Mouse (Mus musculus) right cerebral cortex, postnatal 36 days (tissue): ENCODE data around the gene Gm10378.
"Not testable (repeated sequence)": the region's sequence is repeated elsewhere in the genome, so short reads cannot be mapped to it uniquely, and the experiment has no call there.

ENCODE experiments used
- DNase-seq, 2 experiments: peaks; one replicate each; pipeline ENCODE4 v3.0.0; 2022; ENCODE audit warnings: low spot score in 2 of 2, mixed read lengths in 1 of 2

The Gm10378 gene

DNA sequence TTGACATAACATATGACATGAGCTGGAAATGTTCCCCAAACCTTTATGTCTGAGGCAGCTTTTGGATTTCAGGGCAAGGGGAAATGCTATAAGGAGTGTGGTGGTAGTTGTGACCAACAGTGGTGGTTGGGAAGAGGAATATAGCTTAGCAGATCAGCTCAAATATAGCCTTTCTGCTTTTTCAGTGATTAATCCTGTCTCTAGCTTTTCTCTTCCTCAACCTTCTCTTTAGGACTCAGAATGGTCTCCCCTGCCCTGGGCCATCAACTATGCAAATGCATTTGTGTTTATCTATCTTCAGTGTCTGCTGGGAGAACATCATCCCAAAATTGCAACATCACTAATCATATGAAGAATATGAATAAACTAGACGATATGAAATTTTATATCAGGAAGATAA lies at the start of gene Gm10378:
TSS of gene Gm10378 (plus strand) at position 301 of the 400 bp plus-strand sequence.
- not testable (repeated sequence) for DNase-seq

DNA sequence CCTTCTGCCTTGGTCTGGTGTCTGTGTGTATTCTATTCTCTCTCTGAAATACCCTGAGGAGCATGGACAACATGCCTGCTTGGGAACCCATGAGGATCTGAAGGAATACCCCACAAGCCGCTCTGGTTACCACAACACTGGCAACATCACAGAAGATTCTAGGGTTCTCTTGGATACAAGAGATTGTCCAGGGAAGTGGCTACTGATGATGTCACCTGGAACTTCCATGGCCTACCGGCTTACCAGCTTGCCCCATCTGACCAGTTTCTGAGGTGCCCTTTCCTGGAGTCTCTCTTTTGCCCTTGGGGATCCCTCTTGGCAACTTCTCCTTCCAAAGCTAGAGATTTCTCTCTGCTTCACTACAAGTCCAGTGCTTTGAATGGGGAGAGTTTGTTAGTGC lies 13.9 kb upstream of the Gm10378 start, which contains the start of gene Gm3633:
TSS of gene Gm3633 (minus strand) at position 101 of the 400 bp plus-strand sequence.
- DNase-seq, result not testable (repeated sequence)
